ENCODE assay signal across 14 mouse cellular contexts in genomic region chr5:137073141-137073540, GRCm38 (mm10). TPM values are rescaled to one million over a fixed set of nuclear protein-coding genes. Genes with fewer than 3 reads are reported as not detected.
DNase-seq lines count a peak whose midpoint lies in the region; ATAC-seq and TF ChIP-seq lines count a peak whose summit lies in the region.
"Had no signal": no experiment of that assay in that cellular context is flagged by ENCODE, and none has a peak within 500 bp of the region (broad histone marks: within the 10 kb centered on the region; RNA-seq: fewer than 3 reads in every experiment).

No protein-coding gene starts in this region.

- DNase-seq in heart, postnatal 0 days (ENCODE audit: low spot score) = no peak
- DNase-seq in heart, postnatal 4 days = no peak
- DNase-seq in lung, postnatal 36 days = peak; percentile 28
- no peak for DNase-seq in lung, postnatal 10 days
- no peak for DNase-seq in limb, embryonic 10.5 days (ENCODE audit: low spot score)
- no peak for DNase-seq in urinary bladder, postnatal 36 days (ENCODE audit: low spot score in 2 of 2)
- DNase-seq in kidney, postnatal 36 days = no peak
- DNase-seq: thymus, adult 18-20 months had no signal

- no peaks in the 10 kb centered on the region for H3K9me3 ChIP-seq in heart, postnatal 0 days (replicated peaks; ENCODE audit: control insufficient read depth, low read length)
- no peaks in the 10 kb centered on the region for H3K9me3 ChIP-seq in limb, embryonic 10.5 days (replicated peaks)
- H3K9me3 ChIP-seq: intestine, embryonic 15.5 days; limb, embryonic 12.5 days had no signal

- 92% methylated on average over 8 of the region's 8 CpGs for WGBS in heart, postnatal 0 days
- 94% methylated on average over 8 of the region's 8 CpGs for WGBS in limb, embryonic 10.5 days

- H3K9ac ChIP-seq in heart, postnatal 0 days (replicated peaks; ENCODE audit: low read depth, low read length) = no peak overlapping the region
- H3K9ac ChIP-seq: intestine, embryonic 15.5 days; limb, embryonic 12.5 days had no signal

- ATAC-seq in heart, postnatal 0 days (ENCODE audit: insufficient read depth, low read depth) = no peak

- peak overlapping the region; percentile 91 for H3K27ac ChIP-seq in heart, postnatal 0 days (ENCODE audit: low read depth)
- peak overlapping the region; percentile 85; the same call in 1 of the 2 replicates for H3K27ac ChIP-seq in limb, embryonic 10.5 days

- H3K27me3 ChIP-seq in heart, postnatal 0 days (ENCODE audit: control insufficient read depth, insufficient read depth, low read length) = no peaks in the 10 kb centered on the region
- no peaks in the 10 kb centered on the region for H3K27me3 ChIP-seq in limb, embryonic 10.5 days (ENCODE audit: low read depth, poor library complexity, severe bottlenecking)
- H3K27me3 ChIP-seq: limb, embryonic 12.5 days; Patski had no signal

- TF ChIP-seq EP300 in heart, postnatal 0 days (IDR thresholded peaks at IDR 0.05; ENCODE audit: low read depth) = no peak

- no peak for TF ChIP-seq CTCF in heart, postnatal 0 days (IDR thresholded peaks at IDR 0.05; ENCODE audit: low read depth)

- no peaks in the 10 kb centered on the region for H3K36me3 ChIP-seq in heart, postnatal 0 days (replicated peaks; ENCODE audit: control insufficient read depth, insufficient read depth, low read length)
- no peaks in the 10 kb centered on the region for H3K36me3 ChIP-seq in limb, embryonic 10.5 days
- H3K36me3 ChIP-seq: intestine, embryonic 15.5 days; limb, embryonic 12.5 days had no signal

- no peak overlapping the region for H3K4me3 ChIP-seq in heart, postnatal 0 days (ENCODE audit: low read depth, low read length)
- no peak overlapping the region for H3K4me3 ChIP-seq in limb, embryonic 10.5 days
- H3K4me3 ChIP-seq: intestine, embryonic 15.5 days had no signal

- H3K4me2 ChIP-seq in heart, postnatal 0 days (ENCODE audit: low read depth, low read length) = no peak overlapping the region

- peaks cover 45% of the 10 kb centered on the region for H3K4me1 ChIP-seq in heart, postnatal 0 days (ENCODE audit: control insufficient read depth, insufficient read depth)
- H3K4me1 ChIP-seq in limb, embryonic 10.5 days = peaks cover 38% of the 10 kb centered on the region

RNA-seq across cellular contexts. Expression of gene Serpine1, which starts 1.1 kb away (rescaled TPM):
- 19.1 and 26.4 TPM in 2 replicates for total RNA-seq in heart, postnatal 0 days (2014; rRNA removed; ENCODE audit: low replicate concordance)
- polyA plus RNA-seq in heart, postnatal 0 days (2015; fragmentation: Nextera tagmentation; extraction: Ambion mirVana) = 0.93 and 1.2 TPM in 2 replicates
- total RNA-seq in heart, postnatal 4 days (2021) = 10 to 100 TPM; 13.4 to 14.0 TPM
- 0.36 and 0.39 TPM in 2 replicates for polyA plus RNA-seq in limb, embryonic 10.5 days (2016; fragmentation: Nextera tagmentation; extraction: Ambion mirVana)
- total RNA-seq: megakaryocyte, adult 5-6 weeks had no signal

RNA-seq across cellular contexts. Expression of gene Ap1s1, which starts 27.2 kb away (rescaled TPM):
- total RNA-seq in heart, postnatal 0 days (2014; rRNA removed; ENCODE audit: low replicate concordance) = 45.0 and 94.4 TPM in 2 replicates
- polyA plus RNA-seq in heart, postnatal 0 days (2015; fragmentation: Nextera tagmentation; extraction: Ambion mirVana) = 93.0 and 96.5 TPM in 2 replicates
- total RNA-seq in heart, postnatal 4 days (2021) = 10 to 100 TPM; 70.9 to 82.3 TPM
- polyA plus RNA-seq in limb, embryonic 10.5 days (2016; fragmentation: Nextera tagmentation; extraction: Ambion mirVana) = 155 and 170 TPM in 2 replicates

RNA-seq across cellular contexts. Expression of gene Trim56, which starts 42.9 kb away (rescaled TPM):
- 15.1 and 20.3 TPM in 2 replicates for total RNA-seq in heart, postnatal 0 days (2014; rRNA removed; ENCODE audit: low replicate concordance)
- 4.7 and 4.9 TPM in 2 replicates for polyA plus RNA-seq in heart, postnatal 0 days (2015; fragmentation: Nextera tagmentation; extraction: Ambion mirVana)
- total RNA-seq in heart, postnatal 4 days (2021) = 10 to 100 TPM; 15.7 to 15.9 TPM
- 5.6 and 7.0 TPM in 2 replicates for polyA plus RNA-seq in limb, embryonic 10.5 days (2016; fragmentation: Nextera tagmentation; extraction: Ambion mirVana)

RNA-seq across cellular contexts. Expression of gene Vgf, which starts 46.9 kb away (rescaled TPM):
- not detected in 2 replicates for total RNA-seq in heart, postnatal 0 days (2014; rRNA removed; ENCODE audit: low replicate concordance)
- 0.05 TPM in 1 of 2 replicates, not detected in the other for polyA plus RNA-seq in heart, postnatal 0 days (2015; fragmentation: Nextera tagmentation; extraction: Ambion mirVana)
- not detected for total RNA-seq in heart, postnatal 4 days (2021)
- polyA plus RNA-seq in limb, embryonic 10.5 days (2016; fragmentation: Nextera tagmentation; extraction: Ambion mirVana) = 0.16 TPM in 1 of 2 replicates, not detected in the other
- total RNA-seq: megakaryocyte, adult 5-6 weeks had no signal
- polyA plus RNA-seq: gonadal fat pad, adult 2 months; spleen, adult 2 months had no signal
